In genomic region chr11:73007698-73008481, GRCm38 (mm10) we compare ENCODE assay signal across 9 mouse cellular contexts. TPM values are rescaled to one million over a fixed set of nuclear protein-coding genes. Genes with fewer than 3 reads are reported as not detected.
DNase-seq lines count a peak whose midpoint lies in the region; ATAC-seq lines count a peak whose summit lies in the region.
"Had no signal": no experiment of that assay in that cellular context is flagged by ENCODE, and none has a peak within 500 bp of the region (broad histone marks: within the 10 kb centered on the region; RNA-seq: fewer than 3 reads in every experiment).

No protein-coding gene starts in this region.

- H3K36me3 ChIP-seq in hindbrain, embryonic 10.5 days, result no peaks in the 10 kb centered on the region
- no peaks in the 10 kb centered on the region for H3K36me3 ChIP-seq in hindbrain, embryonic 13.5 days
- H3K36me3 ChIP-seq in embryonic facial prominence, embryonic 11.5 days (replicated peaks; ENCODE audit: control insufficient read depth, insufficient read depth, low read depth, low read length), result no peaks in the 10 kb centered on the region
- H3K36me3 ChIP-seq: limb, embryonic 15.5 days had no signal

- DNase-seq in hindbrain, embryonic 10.5 days (ENCODE audit: low spot score), result peak; percentile 53
- DNase-seq in CD4-positive helper T cell, adult 2 months (ENCODE audit: low read depth, low spot score), result peak; percentile 50
- peak; percentile 69 for DNase-seq in ZHBTc4 (ENCODE audit: low read depth, low spot score)
- peak; percentile 73 for DNase-seq in embryonic facial prominence, embryonic 11.5 days (ENCODE audit: low spot score)
- DNase-seq in kidney, postnatal 4 days, result peak; percentile 82 to 86
- peak; percentile 22 to 61 for DNase-seq in natural killer cell, adult 2 months (ENCODE audit: low spot score in 2 of 2)

- no peak overlapping the region for H3K4me3 ChIP-seq in hindbrain, embryonic 10.5 days
- no peak overlapping the region for H3K4me3 ChIP-seq in hindbrain, embryonic 13.5 days
- H3K4me3 ChIP-seq in embryonic facial prominence, embryonic 11.5 days (ENCODE audit: low read depth, low read length), result no peak overlapping the region
- H3K4me3 ChIP-seq: limb, embryonic 15.5 days had no signal

- H3K9me3 ChIP-seq in hindbrain, embryonic 10.5 days, result peaks cover 2% of the 10 kb centered on the region; the same call in 1 of the 2 replicates
- H3K9me3 ChIP-seq in hindbrain, embryonic 13.5 days, result peaks cover 2% of the 10 kb centered on the region; the same call in 1 of the 2 replicates
- no peaks in the 10 kb centered on the region for H3K9me3 ChIP-seq in embryonic facial prominence, embryonic 11.5 days (replicated peaks; ENCODE audit: control insufficient read depth, low read length)
- H3K9me3 ChIP-seq: limb, embryonic 15.5 days had no signal

- H3K4me1 ChIP-seq in hindbrain, embryonic 10.5 days (replicated peaks), result 0 out of 2 replicates have a peak, but pooled peaks cover 4% of the 10 kb centered on the region
- no peaks in the 10 kb centered on the region for H3K4me1 ChIP-seq in hindbrain, embryonic 13.5 days (replicated peaks)
- no peaks in the 10 kb centered on the region for H3K4me1 ChIP-seq in embryonic facial prominence, embryonic 11.5 days (ENCODE audit: control insufficient read depth, insufficient read depth, low read length)

- peaks cover 25% of the 10 kb centered on the region for H3K27me3 ChIP-seq in hindbrain, embryonic 10.5 days (ENCODE audit: insufficient read depth, poor library complexity, severe bottlenecking)
- peaks cover 4% of the 10 kb centered on the region; the same call in 1 of the 2 replicates for H3K27me3 ChIP-seq in hindbrain, embryonic 13.5 days
- no peaks in the 10 kb centered on the region; the same call in 1 of the 2 replicates for H3K27me3 ChIP-seq in embryonic facial prominence, embryonic 11.5 days (ENCODE audit: control insufficient read depth, insufficient read depth, low read length)

- no peak overlapping the region for H3K27ac ChIP-seq in hindbrain, embryonic 10.5 days
- no peak overlapping the region for H3K27ac ChIP-seq in hindbrain, embryonic 13.5 days
- no peak overlapping the region for H3K27ac ChIP-seq in embryonic facial prominence, embryonic 11.5 days (replicated peaks; ENCODE audit: low read depth, low read length)
- H3K27ac ChIP-seq: limb, embryonic 15.5 days had no signal

- no peak overlapping the region for H3K4me2 ChIP-seq in hindbrain, embryonic 13.5 days
- no peak overlapping the region for H3K4me2 ChIP-seq in embryonic facial prominence, embryonic 11.5 days (ENCODE audit: low read depth, low read length)
- H3K4me2 ChIP-seq: limb, embryonic 15.5 days had no signal

- H3K9ac ChIP-seq in hindbrain, embryonic 13.5 days, result no peak overlapping the region
- H3K9ac ChIP-seq in embryonic facial prominence, embryonic 11.5 days (replicated peaks; ENCODE audit: low read length), result no peak overlapping the region
- H3K9ac ChIP-seq: limb, embryonic 15.5 days had no signal

- ATAC-seq in hindbrain, embryonic 13.5 days (ENCODE audit: low FRiP score), result no peak
- no peak for ATAC-seq in embryonic facial prominence, embryonic 11.5 days (replicated peaks; ENCODE audit: insufficient number of reproducible peaks, low FRiP score, low TSS enrichment, low read depth)
- ATAC-seq in activated CD4-positive, CD25-positive, alpha-beta regulatory T cell, adult 4 months, result no peak

- WGBS in hindbrain, embryonic 10.5 days, result 62% methylated on average over 11 of the region's 11 CpGs
- 63% methylated on average over 11 of the region's 11 CpGs for WGBS in hindbrain, embryonic 13.5 days
- 64% methylated on average over 11 of the region's 11 CpGs for WGBS in embryonic facial prominence, embryonic 11.5 days

RNA-seq across cellular contexts. Expression of gene P2rx1, which starts 9.0 kb away (rescaled TPM):
- 0.83 and 1.8 TPM in 2 replicates for polyA plus RNA-seq in hindbrain, embryonic 10.5 days (2016; fragmentation: Nextera tagmentation; extraction: Ambion mirVana)
- polyA plus RNA-seq in hindbrain, embryonic 13.5 days (2015; fragmentation: Nextera tagmentation; extraction: Ambion mirVana), result 0.65 TPM in 2 replicates
- 1.2 and 1.3 TPM in 2 replicates for polyA plus RNA-seq in embryonic facial prominence, embryonic 11.5 days (2014; fragmentation: Nextera tagmentation; extraction: Ambion mirVana)
- under 1 TPM in 1 of 2 experiments, not detected in 1; 0.42 TPM for polyA plus RNA-seq in activated CD4-positive, CD25-positive, alpha-beta regulatory T cell, adult 4 months (2017; shearing (Covaris generic))

RNA-seq across cellular contexts. Expression of gene Camkk1, which starts 10.9 kb away (rescaled TPM):
- 5.8 and 6.6 TPM in 2 replicates for polyA plus RNA-seq in hindbrain, embryonic 10.5 days (2016; fragmentation: Nextera tagmentation; extraction: Ambion mirVana)
- polyA plus RNA-seq in hindbrain, embryonic 13.5 days (2015; fragmentation: Nextera tagmentation; extraction: Ambion mirVana), result 21.5 and 23.1 TPM in 2 replicates
- 3.4 and 4.2 TPM in 2 replicates for polyA plus RNA-seq in embryonic facial prominence, embryonic 11.5 days (2014; fragmentation: Nextera tagmentation; extraction: Ambion mirVana)
- polyA plus RNA-seq in activated CD4-positive, CD25-positive, alpha-beta regulatory T cell, adult 4 months (2017; shearing (Covaris generic)), result 1 to 10 TPM; 2.4 to 2.6 TPM

RNA-seq across cellular contexts. Expression of gene Ncbp3, which starts 39.7 kb away (rescaled TPM):
- polyA plus RNA-seq in hindbrain, embryonic 10.5 days (2016; fragmentation: Nextera tagmentation; extraction: Ambion mirVana), result 10.5 and 12.4 TPM in 2 replicates
- 12.5 and 13.1 TPM in 2 replicates for polyA plus RNA-seq in hindbrain, embryonic 13.5 days (2015; fragmentation: Nextera tagmentation; extraction: Ambion mirVana)
- 11.3 and 11.9 TPM in 2 replicates for polyA plus RNA-seq in embryonic facial prominence, embryonic 11.5 days (2014; fragmentation: Nextera tagmentation; extraction: Ambion mirVana)
- 10 to 100 TPM; 14.3 to 16.8 TPM for polyA plus RNA-seq in activated CD4-positive, CD25-positive, alpha-beta regulatory T cell, adult 4 months (2017; shearing (Covaris generic))

RNA-seq across cellular contexts. Expression of gene Atp2a3, which starts 46.9 kb away (rescaled TPM):
- 1.4 and 1.6 TPM in 2 replicates for polyA plus RNA-seq in hindbrain, embryonic 10.5 days (2016; fragmentation: Nextera tagmentation; extraction: Ambion mirVana)
- polyA plus RNA-seq in hindbrain, embryonic 13.5 days (2015; fragmentation: Nextera tagmentation; extraction: Ambion mirVana), result 1.3 and 1.4 TPM in 2 replicates
- polyA plus RNA-seq in embryonic facial prominence, embryonic 11.5 days (2014; fragmentation: Nextera tagmentation; extraction: Ambion mirVana), result 0.74 and 1.4 TPM in 2 replicates
- polyA plus RNA-seq in activated CD4-positive, CD25-positive, alpha-beta regulatory T cell, adult 4 months (2017; shearing (Covaris generic)), result 10 to 100 TPM; 66.1 to 93.0 TPM
